Mouse (Mus musculus) lung, adult 2 months (tissue): ENCODE results near the gene Nfatc2.

ENCODE experiments used
- CTCF ChIP-seq: fragments of 200-500 bp; IDR thresholded peaks from 2 replicates; pipeline ENCODE4 v1.5.1; 2011; ENCODE audit warnings: mild to moderate bottlenecking, low read length, control low read depth; ENCODE audit not compliant: insufficient read depth
- POLR2A ChIP-seq: fragments of 200-500 bp; IDR thresholded peaks from 2 replicates; pipeline ENCODE4 v1.6.1; 2011; ENCODE audit warnings: low read depth, mild to moderate bottlenecking, control low read depth, low read length, borderline replicate concordance; ENCODE audit errors: extremely low read depth

DNA sequence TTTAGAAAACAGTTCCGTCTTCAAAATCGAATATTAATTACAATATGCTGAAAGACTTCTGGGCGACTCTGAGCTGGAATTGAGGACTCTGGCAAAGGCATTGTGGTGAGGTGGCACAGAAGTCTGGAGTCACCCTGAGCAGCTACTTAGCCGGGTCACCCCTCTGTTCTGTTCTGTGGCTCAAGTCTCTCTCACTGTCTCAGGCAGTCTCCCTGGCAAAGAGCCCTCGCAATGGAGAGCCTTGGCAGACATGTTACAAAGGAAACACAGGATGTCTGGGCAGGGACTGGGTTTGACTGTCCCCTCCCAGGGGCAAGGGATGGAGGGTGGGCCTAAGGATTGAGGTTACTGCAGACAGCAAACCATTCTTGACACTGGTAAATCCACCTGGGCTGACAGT, 135.8 kb downstream of the Nfatc2 start:
- TF ChIP-seq CTCF, result no peak
- TF ChIP-seq POLR2A, result no peak
